Mouse (Mus musculus): Measurements from ENCODE around the gene Ciapin1. TPM values are rescaled to one million over a fixed set of nuclear protein-coding genes. Genes with fewer than 3 reads are reported as not detected.

Gene Ciapin1
- 46.5 TPM for polyA plus RNA-seq (2015; fragmentation: Illumina TruSeq; extraction: RNeasy Lipid Tissue Mini Kit (QIAGEN cat#74804); ENCODE audit: low read depth, low replicate concordance)

DNA sequence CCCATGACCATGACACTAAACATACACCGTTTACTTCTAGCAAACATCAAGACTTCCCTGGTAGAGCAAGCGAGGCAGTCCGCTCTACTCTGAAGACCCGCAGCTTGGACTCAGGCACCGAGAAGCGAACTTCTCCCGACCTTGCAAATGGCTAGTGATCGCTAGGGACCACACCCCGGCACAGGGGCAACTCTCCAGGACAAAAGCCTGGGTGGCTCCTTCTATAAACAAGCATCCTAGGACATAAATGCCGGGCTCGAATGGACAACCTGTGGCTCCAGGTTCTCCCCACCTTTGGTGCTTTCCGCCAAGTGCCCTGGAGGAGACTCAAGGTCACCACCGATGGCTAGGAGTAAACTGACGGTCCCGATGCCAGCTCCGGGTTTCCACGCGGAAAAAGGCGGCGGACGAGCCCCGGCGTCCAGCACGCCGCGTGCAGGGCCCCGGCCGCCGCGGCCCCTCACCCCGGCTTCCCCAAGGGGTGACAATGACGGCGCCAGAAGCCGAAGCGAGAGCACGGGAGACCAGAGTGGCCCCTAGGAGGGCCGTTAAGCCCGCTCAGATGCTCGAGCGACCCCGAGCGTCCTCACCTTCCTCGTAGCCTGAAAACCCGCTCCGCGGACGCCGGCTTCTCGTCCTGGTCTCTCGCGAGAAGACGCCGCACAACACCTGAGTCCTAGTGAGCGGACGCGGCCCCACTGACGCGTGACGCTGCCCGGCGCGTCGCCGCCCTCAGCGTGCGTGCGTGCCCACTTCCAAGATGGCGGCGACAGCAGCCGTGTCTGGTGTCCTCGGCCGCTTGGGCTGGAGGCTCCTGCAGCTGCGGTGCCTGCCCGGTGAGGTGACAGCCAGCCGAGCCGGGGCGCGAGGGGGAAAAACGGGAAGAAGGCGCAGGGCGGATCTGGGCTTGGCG lies at the start of gene Ciapin1, which contains the start of gene Coq9:
Gene Ciapin1, minus strand, starts transcription at position 697 of the 913 bp plus-strand sequence.
Gene Coq9, plus strand, starts transcription at position 660 of the 913 bp plus-strand sequence.

DNA sequence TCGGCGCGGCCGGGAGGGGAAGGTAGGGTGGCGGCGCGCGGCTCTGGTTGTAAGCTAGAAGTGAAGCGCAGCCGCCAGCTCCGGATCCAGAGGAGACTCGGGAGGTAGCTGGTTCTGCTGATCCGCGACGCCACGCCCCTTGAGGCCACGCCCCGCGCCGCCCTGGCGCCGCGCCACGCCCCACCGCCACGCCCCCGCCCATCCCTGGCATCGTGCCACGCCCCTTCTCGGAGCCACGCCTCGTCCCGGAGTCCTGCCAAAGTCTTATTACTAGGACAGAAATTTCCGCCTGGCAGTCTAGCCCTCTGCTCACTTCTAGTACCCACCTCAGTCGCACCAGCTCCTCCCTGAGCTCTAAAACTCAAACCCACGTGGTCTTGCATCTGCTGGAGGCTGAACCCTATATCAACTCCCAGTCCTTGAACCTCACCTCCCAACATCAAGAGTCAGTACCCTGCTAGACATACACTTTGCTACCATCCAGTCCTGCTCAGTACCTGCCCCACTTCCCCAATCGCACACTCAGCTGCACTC lies 38.1 kb upstream of the Ciapin1 start, which contains the start of gene Dok4:
Gene Dok4, minus strand, starts transcription at position 134 of the 534 bp plus-strand sequence.

DNA sequence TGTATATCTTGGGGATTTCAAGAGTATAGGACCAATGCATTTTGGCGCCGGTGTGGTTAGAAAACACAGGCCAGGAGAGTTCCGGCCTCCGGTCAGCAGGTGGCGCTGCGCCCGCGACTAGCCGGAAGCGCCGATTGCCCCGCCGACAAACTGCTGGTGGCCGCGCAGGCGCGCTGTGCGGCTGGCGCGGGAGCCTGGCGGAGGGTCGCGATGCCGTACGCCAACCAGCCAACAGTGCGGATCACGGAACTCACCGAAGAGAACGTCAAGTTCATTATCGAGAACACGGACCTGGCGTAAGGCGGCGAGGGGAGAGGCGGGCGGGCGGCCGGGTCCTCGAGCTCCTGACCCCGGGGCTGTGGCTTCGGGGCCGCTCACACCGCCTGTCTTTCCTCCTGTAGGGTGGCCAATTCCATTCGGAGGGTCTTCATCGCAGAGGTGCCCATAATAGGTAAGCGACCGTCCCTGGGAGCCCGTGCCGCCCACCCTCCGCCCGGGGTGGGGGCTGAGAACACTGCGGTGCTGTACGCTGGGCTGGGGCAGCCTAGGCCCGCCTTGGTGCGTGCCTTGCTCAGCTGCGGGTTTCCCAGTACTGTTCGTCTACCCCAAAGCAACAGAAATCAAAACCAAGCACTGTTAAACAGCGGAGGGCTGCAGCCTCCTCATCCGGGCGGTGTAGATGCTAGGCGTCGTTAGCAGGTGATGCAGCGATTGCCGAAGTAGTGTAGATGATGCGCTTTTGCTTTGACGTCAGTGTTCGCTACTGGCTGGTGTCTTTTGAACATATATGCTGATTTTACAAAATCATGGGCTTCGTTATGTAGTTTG lies 19.4 kb upstream of the Ciapin1 start, which contains the start of gene Polr2c:
Gene Polr2c, plus strand, starts transcription at position 105 of the 828 bp plus-strand sequence.

DNA sequence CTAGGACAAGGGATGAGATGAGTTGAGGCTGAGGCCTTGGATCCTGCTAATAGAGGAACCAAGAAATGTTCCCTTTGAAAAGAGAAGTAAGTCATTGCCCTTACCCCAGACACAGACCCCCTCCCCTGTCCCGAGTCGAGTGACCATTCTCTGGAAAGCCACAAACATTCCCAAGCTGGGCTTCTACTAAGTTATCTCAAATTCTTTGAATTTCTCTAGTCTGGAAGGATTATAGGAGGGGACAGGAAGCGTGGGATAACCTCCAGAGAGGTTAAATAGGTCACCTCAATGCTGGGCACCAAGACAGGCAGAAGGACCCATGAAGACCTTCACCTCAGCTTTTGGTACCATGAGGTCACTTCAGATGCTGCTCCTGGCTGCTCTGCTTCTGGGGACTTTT lies 28.0 kb downstream of the Ciapin1 start, which contains the start of gene Ccl17:
Gene Ccl17, plus strand, starts transcription at position 301 of the 400 bp plus-strand sequence.

DNA sequence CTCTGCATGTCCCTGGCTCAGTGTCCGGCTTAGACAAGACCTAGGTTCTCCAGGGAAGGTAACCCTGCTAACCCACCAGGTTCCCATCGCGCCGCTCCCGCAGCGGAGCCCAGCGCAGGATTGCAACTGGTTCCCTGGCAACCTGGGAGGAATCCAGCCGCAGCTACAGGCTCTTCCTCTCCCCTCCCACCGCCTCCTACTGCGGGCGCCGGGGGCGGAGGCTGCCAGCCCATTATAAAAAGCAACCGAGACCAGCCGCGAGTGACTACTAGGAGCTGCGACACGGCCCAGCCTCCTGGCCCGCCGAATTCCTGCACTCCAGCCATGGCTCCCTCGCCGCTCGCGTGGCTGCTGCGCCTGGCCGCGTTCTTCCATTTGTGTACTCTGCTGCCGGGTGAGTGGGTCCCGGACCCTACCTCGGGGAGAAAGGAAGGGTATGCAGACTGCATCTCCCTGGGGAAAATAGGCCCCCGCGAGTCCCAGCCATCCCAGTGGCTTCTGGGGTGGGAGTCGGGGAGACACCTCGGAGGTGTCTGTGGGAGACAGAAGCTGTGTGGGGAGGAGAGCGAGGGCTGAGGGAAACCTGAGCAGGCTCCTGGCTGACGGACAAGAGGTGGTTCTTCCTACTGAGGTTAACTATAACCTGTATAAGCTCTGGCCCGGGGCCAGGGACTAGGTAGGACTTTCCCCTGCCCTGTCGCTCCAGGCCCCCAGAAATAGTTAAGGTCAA lies 66.1 kb downstream of the Ciapin1 start, which contains the start of gene Cx3cl1:
Gene Cx3cl1, plus strand, starts transcription at position 69 of the 730 bp plus-strand sequence.

Other genes starting within 250 kb of the Ciapin1 start
- 17.8 TPM for gene Rspry1, start 236.4 kb downstream of the Ciapin1 start, polyA plus RNA-seq (2015; fragmentation: Illumina TruSeq; extraction: RNeasy Lipid Tissue Mini Kit (QIAGEN cat#74804); ENCODE audit: low read depth, low replicate concordance)
- gene Fam192a, start 236.4 kb downstream of the Ciapin1 start, polyA plus RNA-seq (2015; fragmentation: Illumina TruSeq; extraction: RNeasy Lipid Tissue Mini Kit (QIAGEN cat#74804); ENCODE audit: low read depth, low replicate concordance) = 51.9 TPM
- 193 TPM for gene Arl2bp, start 171.8 kb downstream of the Ciapin1 start, polyA plus RNA-seq (2015; fragmentation: Illumina TruSeq; extraction: RNeasy Lipid Tissue Mini Kit (QIAGEN cat#74804); ENCODE audit: low read depth, low replicate concordance)
- 111 TPM for gene Pllp, start 142.1 kb downstream of the Ciapin1 start, polyA plus RNA-seq (2015; fragmentation: Illumina TruSeq; extraction: RNeasy Lipid Tissue Mini Kit (QIAGEN cat#74804); ENCODE audit: low read depth, low replicate concordance)
- 0.27 TPM for gene Ccl22, start 92.8 kb downstream of the Ciapin1 start, polyA plus RNA-seq (2015; fragmentation: Illumina TruSeq; extraction: RNeasy Lipid Tissue Mini Kit (QIAGEN cat#74804); ENCODE audit: low read depth, low replicate concordance)
- gene Cx3cl1, start 66.3 kb downstream of the Ciapin1 start, polyA plus RNA-seq (2015; fragmentation: Illumina TruSeq; extraction: RNeasy Lipid Tissue Mini Kit (QIAGEN cat#74804); ENCODE audit: low read depth, low replicate concordance) = 480 TPM
- gene Ccl17, start 27.9 kb downstream of the Ciapin1 start, polyA plus RNA-seq (2015; fragmentation: Illumina TruSeq; extraction: RNeasy Lipid Tissue Mini Kit (QIAGEN cat#74804); ENCODE audit: low read depth, low replicate concordance) = 1.2 TPM
- 115 TPM for gene Coq9, start within 50 bp of the Ciapin1 start, polyA plus RNA-seq (2015; fragmentation: Illumina TruSeq; extraction: RNeasy Lipid Tissue Mini Kit (QIAGEN cat#74804); ENCODE audit: low read depth, low replicate concordance)
- gene Polr2c, start 19.1 kb upstream of the Ciapin1 start, polyA plus RNA-seq (2015; fragmentation: Illumina TruSeq; extraction: RNeasy Lipid Tissue Mini Kit (QIAGEN cat#74804); ENCODE audit: low read depth, low replicate concordance) = 98.0 TPM
- 18.5 TPM for gene Dok4, start 38.0 kb upstream of the Ciapin1 start, polyA plus RNA-seq (2015; fragmentation: Illumina TruSeq; extraction: RNeasy Lipid Tissue Mini Kit (QIAGEN cat#74804); ENCODE audit: low read depth, low replicate concordance)
- 1.2 TPM for gene Ccdc102a, start 79.7 kb upstream of the Ciapin1 start, polyA plus RNA-seq (2015; fragmentation: Illumina TruSeq; extraction: RNeasy Lipid Tissue Mini Kit (QIAGEN cat#74804); ENCODE audit: low read depth, low replicate concordance)
- gene Adgrg5, start 85.3 kb upstream of the Ciapin1 start, polyA plus RNA-seq (2015; fragmentation: Illumina TruSeq; extraction: RNeasy Lipid Tissue Mini Kit (QIAGEN cat#74804); ENCODE audit: low read depth, low replicate concordance) = not detected
- 55.9 TPM for gene Adgrg1, start 136.4 kb upstream of the Ciapin1 start, polyA plus RNA-seq (2015; fragmentation: Illumina TruSeq; extraction: RNeasy Lipid Tissue Mini Kit (QIAGEN cat#74804); ENCODE audit: low read depth, low replicate concordance)
- not detected for gene Adgrg3, start 179.3 kb upstream of the Ciapin1 start, polyA plus RNA-seq (2015; fragmentation: Illumina TruSeq; extraction: RNeasy Lipid Tissue Mini Kit (QIAGEN cat#74804); ENCODE audit: low read depth, low replicate concordance)
- 3.8 TPM for gene Drc7, start 216.7 kb upstream of the Ciapin1 start, polyA plus RNA-seq (2015; fragmentation: Illumina TruSeq; extraction: RNeasy Lipid Tissue Mini Kit (QIAGEN cat#74804); ENCODE audit: low read depth, low replicate concordance)
- 26.7 TPM for gene Katnb1, start 242.8 kb upstream of the Ciapin1 start, polyA plus RNA-seq (2015; fragmentation: Illumina TruSeq; extraction: RNeasy Lipid Tissue Mini Kit (QIAGEN cat#74804); ENCODE audit: low read depth, low replicate concordance)

Data from brain, adult 10 weeks (tissue).